Mouse (Mus musculus): ENCODE data around the gene Supt7l. TPM values are rescaled to one million over a fixed set of nuclear protein-coding genes. Genes with fewer than 3 reads are reported as not detected.

Gene Supt7l
- total RNA-seq, 1 experiment = 22.4 TPM

GRCm38 (mm10) chr5:31485440-31485839 lies 42.2 kb downstream of the Supt7l start, which contains the start of gene 4930548H24Rik:
TSS of gene 4930548H24Rik (plus strand) at chr5:31485740.
- H3K27ac ChIP-seq (ENCODE audit: insufficient read depth, low read depth, low read length, poor library complexity, severe bottlenecking) = no peak within 1 kb of the TSS
- no peak within 1 kb of the TSS for H3K9ac ChIP-seq (ENCODE audit: insufficient read depth, low read depth, low read length, poor library complexity, severe bottlenecking)
- H3K36me3 ChIP-seq (ENCODE audit: control insufficient read depth, insufficient read depth, low read length, poor library complexity, severe bottlenecking) = peaks cover 26% of the 10 kb centered on the region
- TF ChIP-seq CHD2 (IDR thresholded peaks at IDR 0.05; ENCODE audit: low read depth, low read length) = no peak
- TF ChIP-seq ZNF384 (IDR thresholded peaks at IDR 0.05; ENCODE audit: low read depth, low read length) = no peak
- TF ChIP-seq ZC3H11A (IDR thresholded peaks at IDR 0.05; ENCODE audit: borderline replicate concordance, low read depth, low read length) = no peak
- TF ChIP-seq MAFK (IDR thresholded peaks at IDR 0.05; ENCODE audit: insufficient read depth, low read depth, low read length) = no peak
- TF ChIP-seq HCFC1 (IDR thresholded peaks at IDR 0.05; ENCODE audit: borderline replicate concordance, insufficient read depth, low read length) = no peak
- H3K4me1 ChIP-seq (ENCODE audit: control insufficient read depth in 2 of 2, insufficient read depth in 2 of 2, low read length in 2 of 2, poor library complexity in 1 of 2) = peaks cover 0 to 5% of the 10 kb centered on the region in 2 experiments; a peak in 2 of 4 replicates
- in situ Hi-C loops (cut with MboI; ENCODE audit: low sequenced_read_pairs in 2 of 2, unreplicated experiment in 2 of 2) = no loop called here
- H3K4me3 ChIP-seq (ENCODE audit: insufficient read depth in 1 of 2, low read depth in 1 of 2, low read length in 2 of 2, poor library complexity in 1 of 2, severe bottlenecking in 1 of 2) = no peak within 1 kb of the TSS
- H3K9me3 ChIP-seq (ENCODE audit: control insufficient read depth, insufficient read depth, low read depth, low read length) = no peaks in the 10 kb centered on the region
- no peak for DNase-seq (ENCODE audit: low read depth, low spot score)

GRCm38 (mm10) chr5:31480536-31480935 lies 47.1 kb downstream of the Supt7l start:
- Histone ChIP-seq H3K4me1 (ENCODE audit: control insufficient read depth in 2 of 2, insufficient read depth in 2 of 2, low read length in 2 of 2, poor library complexity in 1 of 2) (no peaks in the 10 kb centered on the region), H3K27ac (ENCODE audit: insufficient read depth, low read depth, low read length, poor library complexity, severe bottlenecking) (no peak overlapping the region), H3K36me3 (ENCODE audit: control insufficient read depth, insufficient read depth, low read length, poor library complexity, severe bottlenecking) (peaks cover 24% of the 10 kb centered on the region), H3K9ac (ENCODE audit: insufficient read depth, low read depth, low read length, poor library complexity, severe bottlenecking) (no peak overlapping the region), H3K9me3 (ENCODE audit: control insufficient read depth, insufficient read depth, low read depth, low read length) (no peaks in the 10 kb centered on the region), H3K4me3 (ENCODE audit: insufficient read depth in 1 of 2, low read depth in 1 of 2, low read length in 2 of 2, poor library complexity in 1 of 2, severe bottlenecking in 1 of 2) (no peak overlapping the region)
- no peak for DNase-seq (ENCODE audit: low read depth, low spot score)
- in situ Hi-C loops (cut with MboI; ENCODE audit: low sequenced_read_pairs in 2 of 2, unreplicated experiment in 2 of 2) = no loop called here
- TF ChIP-seq MAFK (IDR thresholded peaks at IDR 0.05; ENCODE audit: insufficient read depth, low read depth, low read length) (no peak), ZNF384 (IDR thresholded peaks at IDR 0.05; ENCODE audit: low read depth, low read length) (no peak), CHD2 (IDR thresholded peaks at IDR 0.05; ENCODE audit: low read depth, low read length) (no peak), HCFC1 (IDR thresholded peaks at IDR 0.05; ENCODE audit: borderline replicate concordance, insufficient read depth, low read length) (no peak), ZC3H11A (IDR thresholded peaks at IDR 0.05; ENCODE audit: borderline replicate concordance, low read depth, low read length) (no peak)

DNA sequence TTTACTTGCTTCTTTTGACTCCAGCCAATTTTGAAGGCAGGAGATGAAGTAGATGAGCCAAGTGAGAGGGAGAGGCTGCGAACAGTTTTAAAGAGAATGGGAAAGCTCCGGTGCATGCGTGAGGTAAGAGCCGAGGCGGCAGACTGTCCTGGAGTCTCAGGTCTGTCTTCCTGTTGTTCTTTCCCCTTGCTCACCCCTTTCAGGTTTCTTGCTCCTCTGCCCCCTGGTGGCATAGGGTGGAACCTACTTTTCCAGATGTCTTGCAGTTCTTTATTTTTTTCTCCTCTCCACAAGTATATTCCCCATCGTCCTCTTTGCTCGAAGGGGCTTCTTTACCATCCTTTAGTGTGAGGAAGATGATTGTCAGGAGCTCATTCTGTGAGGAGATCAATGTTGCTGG lies 57.3 kb downstream of the Supt7l start:
- H3K4me3 ChIP-seq (ENCODE audit: insufficient read depth in 1 of 2, low read depth in 1 of 2, low read length in 2 of 2, poor library complexity in 1 of 2, severe bottlenecking in 1 of 2) = no peak overlapping the region
- no peak overlapping the region for H3K27ac ChIP-seq (ENCODE audit: insufficient read depth, low read depth, low read length, poor library complexity, severe bottlenecking)
- H3K9ac ChIP-seq (ENCODE audit: insufficient read depth, low read depth, low read length, poor library complexity, severe bottlenecking) = peak overlapping the region; percentile 19; the same call in 1 of the 2 replicates
- DNase-seq (ENCODE audit: low read depth, low spot score) = peak; percentile 73
- in situ Hi-C loops (cut with MboI; ENCODE audit: low sequenced_read_pairs in 2 of 2, unreplicated experiment in 2 of 2) = no loop called here
- peaks cover 2% of the 10 kb centered on the region in 2 experiments; a peak in 1 of 4 replicates for H3K4me1 ChIP-seq (ENCODE audit: control insufficient read depth in 2 of 2, insufficient read depth in 2 of 2, low read length in 2 of 2, poor library complexity in 1 of 2)
- H3K36me3 ChIP-seq (ENCODE audit: control insufficient read depth, insufficient read depth, low read length, poor library complexity, severe bottlenecking) = peaks cover 37% of the 10 kb centered on the region
- TF ChIP-seq CHD2 (IDR thresholded peaks at IDR 0.05; ENCODE audit: low read depth, low read length) (no peak), HCFC1 (IDR thresholded peaks at IDR 0.05; ENCODE audit: borderline replicate concordance, insufficient read depth, low read length) (no peak), MAFK (IDR thresholded peaks at IDR 0.05; ENCODE audit: insufficient read depth, low read depth, low read length) (no peak), ZNF384 (IDR thresholded peaks at IDR 0.05; ENCODE audit: low read depth, low read length) (peak; percentile 66; the same call in 1 of the 2 replicates), ZC3H11A (IDR thresholded peaks at IDR 0.05; ENCODE audit: borderline replicate concordance, low read depth, low read length) (peak; percentile 45; the same call in 1 of the 2 replicates)
- no peaks in the 10 kb centered on the region for H3K9me3 ChIP-seq (ENCODE audit: control insufficient read depth, insufficient read depth, low read depth, low read length)

DNA sequence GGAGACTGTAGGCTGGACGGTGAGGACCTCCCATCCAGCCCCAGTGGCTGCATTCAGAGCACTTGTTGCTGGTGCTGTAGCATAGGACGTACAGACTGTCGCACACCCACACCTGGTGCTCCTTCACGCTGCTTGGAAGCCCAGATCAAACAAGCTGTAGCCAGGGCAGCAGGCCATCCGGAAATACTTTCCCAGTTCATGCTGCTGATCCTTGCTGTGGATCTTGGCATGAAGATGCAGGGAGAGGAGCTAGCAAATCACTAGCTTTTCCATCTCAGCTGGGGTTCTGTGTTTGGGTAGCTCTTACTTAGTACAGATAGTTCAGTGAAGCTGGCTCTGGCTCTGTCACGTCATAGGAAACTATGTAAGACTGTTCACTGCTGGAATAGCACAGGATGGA lies 57.9 kb downstream of the Supt7l start:
- no peak overlapping the region for H3K9ac ChIP-seq (ENCODE audit: insufficient read depth, low read depth, low read length, poor library complexity, severe bottlenecking)
- no peaks in the 10 kb centered on the region for H3K9me3 ChIP-seq (ENCODE audit: control insufficient read depth, insufficient read depth, low read depth, low read length)
- no peak for TF ChIP-seq CHD2 (IDR thresholded peaks at IDR 0.05; ENCODE audit: low read depth, low read length)
- no peak for TF ChIP-seq MAFK (IDR thresholded peaks at IDR 0.05; ENCODE audit: insufficient read depth, low read depth, low read length)
- TF ChIP-seq HCFC1 (IDR thresholded peaks at IDR 0.05; ENCODE audit: borderline replicate concordance, insufficient read depth, low read length) = no peak
- TF ChIP-seq ZC3H11A (IDR thresholded peaks at IDR 0.05; ENCODE audit: borderline replicate concordance, low read depth, low read length) = no peak
- H3K4me1 ChIP-seq (ENCODE audit: control insufficient read depth in 2 of 2, insufficient read depth in 2 of 2, low read length in 2 of 2, poor library complexity in 1 of 2) = peaks cover 2% of the 10 kb centered on the region in 2 experiments; a peak in 1 of 4 replicates
- peaks cover 37% of the 10 kb centered on the region for H3K36me3 ChIP-seq (ENCODE audit: control insufficient read depth, insufficient read depth, low read length, poor library complexity, severe bottlenecking)
- no peak for DNase-seq (ENCODE audit: low read depth, low spot score)
- no peak overlapping the region for H3K27ac ChIP-seq (ENCODE audit: insufficient read depth, low read depth, low read length, poor library complexity, severe bottlenecking)
- H3K4me3 ChIP-seq (ENCODE audit: insufficient read depth in 1 of 2, low read depth in 1 of 2, low read length in 2 of 2, poor library complexity in 1 of 2, severe bottlenecking in 1 of 2) = no peak overlapping the region
- in situ Hi-C loops (cut with MboI; ENCODE audit: low sequenced_read_pairs in 2 of 2, unreplicated experiment in 2 of 2) = no loop called here
